Mouse (Mus musculus): ENCODE results near the gene Pbx4.

DNA sequence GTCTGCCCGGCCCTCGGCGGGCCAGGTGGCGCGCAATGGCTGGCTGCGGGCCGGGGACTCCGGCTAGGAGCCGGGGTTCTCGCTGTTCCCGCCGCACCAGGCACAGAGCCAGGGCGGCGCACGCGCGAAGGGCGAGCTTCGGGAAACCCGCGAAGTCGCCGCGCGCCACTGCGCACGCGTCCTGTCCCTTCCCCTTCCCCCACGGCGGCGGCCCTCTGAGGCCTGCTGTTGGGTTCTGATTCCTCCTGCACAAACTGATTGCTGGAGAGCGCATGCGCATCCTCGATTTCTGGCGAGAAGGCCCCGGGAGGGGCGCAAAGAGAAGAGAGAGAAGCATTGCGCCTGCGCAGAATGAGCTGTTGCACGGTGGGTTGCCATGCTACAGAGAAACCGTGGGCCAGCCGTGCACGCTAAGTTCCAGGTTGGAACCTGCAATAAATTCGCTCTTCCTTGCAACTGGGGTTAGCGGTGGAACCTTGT, 70.8 kb downstream of the Pbx4 start:
- TF ChIP-seq CTCF (IDR thresholded peaks at IDR 0.05; ENCODE audit: control insufficient read depth, insufficient read depth, low read length) (no peak), POLR2A (IDR thresholded peaks at IDR 0.05; ENCODE audit: borderline replicate concordance, control insufficient read depth, low read depth, low read length) (peak; percentile 66; the same call in 1 of the 2 replicates)

All from bone marrow, adult 2 months (tissue).